Mouse (Mus musculus): ENCODE data around the gene Srebf2. TPM values are rescaled to one million over a fixed set of nuclear protein-coding genes. Genes with fewer than 3 reads are reported as not detected.

Srebf2 gene
- total RNA-seq (2023) = 10 to 100 TPM; 56.0 to 67.1 TPM

DNA sequence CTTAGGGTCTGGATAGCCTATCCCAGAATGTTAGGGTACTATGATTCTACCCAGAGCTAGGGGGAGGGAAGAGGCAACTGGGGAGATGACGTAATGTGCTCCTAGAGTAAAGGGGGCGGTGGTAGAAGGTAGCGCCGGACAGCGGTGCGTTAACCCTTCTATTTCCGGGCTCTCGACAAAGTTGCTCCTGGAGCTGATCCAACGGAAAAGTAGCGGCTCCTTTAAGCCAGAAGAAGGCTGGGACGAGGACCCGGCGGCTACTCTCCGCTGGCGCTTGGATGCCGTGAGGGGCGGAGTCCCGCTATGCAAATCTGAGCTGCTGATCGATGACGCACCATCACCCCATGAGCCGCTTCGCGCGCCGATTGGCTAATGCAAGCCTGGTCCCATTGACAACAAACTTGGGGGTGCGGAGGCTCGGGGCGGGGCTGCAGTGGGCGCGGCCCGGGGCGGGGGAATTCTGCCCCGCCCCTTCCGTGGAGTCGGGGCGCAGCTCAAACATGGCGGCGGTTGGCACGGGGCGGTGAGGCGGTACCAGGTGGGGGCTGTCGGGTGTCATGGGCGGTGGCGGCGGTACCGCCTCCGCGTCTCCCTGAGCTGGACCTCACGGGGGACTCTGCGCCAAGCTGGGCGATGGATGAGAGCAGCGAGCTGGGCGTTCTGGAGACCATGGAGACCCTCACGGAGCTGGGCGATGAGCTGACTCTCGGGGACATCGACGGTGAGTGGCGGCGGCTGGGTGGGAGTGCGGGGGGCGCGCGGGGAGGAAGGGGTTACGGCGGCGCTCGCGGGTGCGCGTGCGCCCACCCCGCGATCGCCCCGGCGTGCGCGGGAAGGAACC is at the start of gene Srebf2:
Gene Srebf2 (plus strand): TSS at position 412 of the 841 bp plus-strand sequence.

DNA sequence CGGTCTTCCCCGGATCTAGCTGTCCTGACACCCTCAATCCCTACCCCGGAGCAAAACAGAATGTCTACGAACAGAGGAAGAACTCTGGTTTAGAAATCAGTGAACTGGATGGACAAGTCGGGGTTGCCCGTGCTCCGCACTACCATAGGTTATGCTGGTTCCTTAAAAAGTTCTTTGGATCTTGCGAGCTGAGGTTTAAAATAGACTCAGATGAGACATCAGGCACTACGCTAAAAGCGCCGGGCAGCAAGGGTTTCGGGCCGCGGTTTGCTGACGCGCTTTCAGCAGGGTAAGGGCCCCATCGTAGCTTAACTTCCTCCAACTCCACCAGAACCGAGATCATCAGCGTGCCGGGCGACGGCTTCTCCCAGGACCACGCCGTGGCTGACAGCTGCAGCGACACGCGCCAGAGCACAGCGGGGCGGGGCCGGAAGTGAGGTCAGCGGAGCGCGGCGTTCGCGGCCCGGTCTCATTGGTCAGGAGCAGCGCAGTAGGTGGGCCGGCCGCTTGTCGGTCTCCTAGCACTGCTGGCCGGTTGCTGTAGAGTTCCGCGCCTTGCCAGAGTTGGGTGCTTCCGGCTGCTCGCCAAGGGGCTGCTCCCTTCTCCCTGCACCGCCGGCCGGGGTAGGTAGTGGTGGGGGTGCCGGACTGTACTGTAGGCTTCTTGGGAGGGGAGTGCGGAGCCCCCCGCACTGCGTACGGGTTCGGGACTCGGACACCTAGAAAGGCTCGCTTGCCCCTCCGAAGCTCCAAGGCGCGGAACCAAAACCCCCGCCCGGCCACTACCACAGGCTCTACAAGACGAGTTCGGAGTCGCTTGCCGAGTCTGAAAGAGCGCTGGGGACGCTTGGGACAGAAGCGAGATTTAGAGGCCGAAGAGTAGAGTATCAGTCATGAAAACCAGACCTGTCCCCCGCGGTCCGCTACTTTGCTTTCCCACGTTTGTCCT is 19.3 kb upstream of the Srebf2 start, which contains the start of gene Ccdc134:
Gene Ccdc134 (plus strand): TSS at position 497 of the 949 bp plus-strand sequence.

DNA sequence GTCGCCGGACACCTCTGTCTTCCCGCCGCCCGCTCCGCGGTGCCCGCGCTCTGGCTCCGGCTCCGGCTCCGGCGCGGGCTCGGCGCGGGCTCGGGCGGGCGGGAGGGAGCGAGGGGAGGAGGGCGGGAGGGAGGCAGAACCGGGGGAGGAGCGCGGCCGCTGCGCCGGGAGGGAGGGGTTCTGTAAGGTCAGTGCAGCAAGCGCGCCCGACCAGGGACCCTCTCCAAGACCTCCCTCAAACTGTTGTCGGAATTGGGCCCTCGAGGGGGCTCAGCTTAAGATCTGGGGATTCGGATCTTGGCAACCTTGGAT is 65.7 kb downstream of the Srebf2 start, which contains the start of gene Shisa8:
Gene Shisa8 (minus strand): TSS at position 64 of the 312 bp plus-strand sequence.

DNA sequence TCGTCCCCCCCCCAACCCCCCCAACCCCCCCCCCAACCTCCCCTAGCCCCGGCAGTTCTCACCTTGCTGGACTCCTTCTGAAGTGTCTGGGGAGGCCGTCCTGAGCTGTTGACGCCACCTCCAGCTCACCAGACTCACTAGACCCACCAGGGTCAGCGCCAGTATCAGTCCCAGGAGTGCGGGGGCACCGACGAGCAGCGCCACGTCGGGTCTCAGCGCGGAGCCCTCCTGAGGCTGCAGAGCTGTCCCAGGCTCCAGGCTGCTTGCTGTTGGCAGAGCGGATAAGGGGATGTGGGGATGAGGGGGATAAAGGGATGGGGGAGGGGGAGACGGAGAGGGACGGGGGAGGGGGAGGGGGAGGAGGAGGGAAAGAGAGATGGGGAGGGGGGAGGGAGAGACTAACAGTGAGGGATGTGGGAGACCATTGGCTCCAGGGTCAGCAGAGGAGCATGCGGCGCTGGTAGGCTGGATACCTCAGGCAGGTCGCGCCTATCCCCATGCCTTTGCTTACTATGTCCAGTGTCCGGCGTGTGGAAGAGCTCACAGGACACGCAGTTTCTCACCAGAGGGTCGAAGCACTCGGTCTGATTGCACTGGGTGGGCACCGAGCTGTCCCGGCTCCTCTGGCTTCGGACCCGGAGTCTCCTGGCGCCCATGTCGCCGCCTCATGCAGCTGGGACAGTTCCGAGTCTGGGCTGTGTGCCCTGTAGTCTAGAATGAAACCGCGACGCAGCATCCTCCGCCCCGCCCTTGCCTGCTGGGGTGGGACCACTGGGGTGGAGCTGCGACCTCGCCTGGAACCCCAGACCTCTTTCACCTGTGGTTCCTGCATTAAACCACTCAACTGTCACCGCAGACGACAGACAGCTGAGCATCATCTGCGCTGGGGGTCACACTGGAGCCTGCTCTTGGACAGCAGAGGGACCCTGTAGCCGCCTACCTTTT is 76.9 kb downstream of the Srebf2 start, which contains the start of gene Tnfrsf13c:
Gene Tnfrsf13c (minus strand): TSS at position 713 of the 945 bp plus-strand sequence.

DNA sequence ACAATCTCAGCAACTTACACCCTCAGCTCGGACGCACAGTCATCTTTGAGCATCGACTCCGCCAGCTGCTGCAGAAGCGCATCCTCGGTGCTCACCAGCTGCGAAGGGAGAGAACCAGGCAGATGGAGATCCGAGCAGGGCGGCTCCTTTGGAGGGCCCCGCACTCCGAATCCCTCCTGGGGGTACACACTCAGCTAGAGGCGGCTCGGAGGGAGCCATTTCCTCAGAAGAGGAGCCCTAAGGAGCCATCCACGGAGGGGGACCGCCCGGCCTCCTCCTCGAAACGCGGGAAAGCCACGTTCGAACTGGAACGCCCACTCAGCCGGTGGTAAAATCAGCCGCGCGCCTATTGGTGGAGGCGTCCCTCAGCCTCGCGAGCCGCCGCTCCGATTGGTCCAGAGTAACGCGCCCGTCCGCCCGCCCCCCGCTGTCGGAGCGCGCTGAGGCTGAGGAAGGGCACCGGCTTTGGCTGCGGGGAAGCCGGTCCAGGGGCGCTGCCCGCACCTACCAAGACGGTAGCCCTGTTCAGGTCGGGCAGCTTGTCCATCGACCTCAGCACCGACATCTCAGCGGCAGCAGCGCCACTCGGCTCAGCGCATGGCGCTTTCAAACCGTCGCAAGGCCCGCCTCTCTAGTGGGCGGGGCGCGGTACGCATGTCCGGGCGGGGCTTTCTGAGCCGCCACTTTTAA is 97.3 kb downstream of the Srebf2 start, which contains the start of gene Cenpm:
Gene Cenpm (minus strand): TSS at position 634 of the 690 bp plus-strand sequence.

DNA sequence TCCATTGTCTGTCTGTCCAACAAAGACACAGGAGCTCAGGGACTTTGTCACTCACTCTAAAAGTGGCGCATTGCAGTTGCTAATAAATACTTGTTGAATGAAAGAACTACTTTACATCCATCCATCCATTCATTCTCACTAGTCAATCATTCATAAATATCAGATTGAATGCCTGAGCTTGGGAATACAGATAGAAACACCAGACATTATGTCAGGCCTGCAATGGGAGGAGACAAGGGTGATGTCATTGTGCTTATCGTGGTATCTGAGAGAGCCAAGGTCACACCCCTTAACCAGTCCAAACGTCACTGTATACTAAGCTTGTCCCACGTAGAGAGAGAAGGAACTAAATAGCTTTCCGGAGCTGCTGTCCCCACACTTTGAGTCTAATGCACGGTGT is 105.1 kb downstream of the Srebf2 start, which contains the start of gene 1500009C09Rik:
Gene 1500009C09Rik (plus strand): TSS at position 301 of the 400 bp plus-strand sequence.

Other genes with a start within 250 kb of the Srebf2 start
- gene Polr3h, start 220.9 kb upstream of the Srebf2 start, total RNA-seq (2023) = 1 to 10 TPM; 5.6 to 6.1 TPM
- not detected for gene Csdc2, start 210.4 kb upstream of the Srebf2 start, total RNA-seq (2023)
- gene Pmm1, start 186.3 kb upstream of the Srebf2 start, total RNA-seq (2023) = 10 to 100 TPM; 33.5 to 41.0 TPM
- not detected for gene 1700029P11Rik, start 166.6 kb upstream of the Srebf2 start, total RNA-seq (2023)
- gene Xrcc6, start 159.3 kb upstream of the Srebf2 start, total RNA-seq (2023) = 10 to 100 TPM; 23.1 to 24.6 TPM
- 10 to 100 TPM; 22.3 to 23.0 TPM for gene Desi1, start 113.3 kb upstream of the Srebf2 start, total RNA-seq (2023)
- gene Snu13, start 99.6 kb upstream of the Srebf2 start, total RNA-seq (2023) = 10 to 100 TPM; 46.9 to 48.5 TPM
- not detected for gene 4930407I10Rik, start 88.0 kb upstream of the Srebf2 start, total RNA-seq (2023)
- gene Mei1, start 77.2 kb upstream of the Srebf2 start, total RNA-seq (2023) = under 1 TPM; 0.11 to 0.18 TPM
- gene Ccdc134, start 19.3 kb upstream of the Srebf2 start, total RNA-seq (2023) = 10 to 100 TPM in 1 of 2 experiments, 1 to 10 TPM in 1; 9.4 to 12.5 TPM
- under 1 TPM in 1 of 2 experiments, not detected in 1; 0.31 TPM for gene Shisa8, start 65.6 kb downstream of the Srebf2 start, total RNA-seq (2023)
- gene Tnfrsf13c, start 77.2 kb downstream of the Srebf2 start, total RNA-seq (2023) = 1 to 10 TPM; 1.2 to 2.0 TPM
- gene Cenpm, start 97.6 kb downstream of the Srebf2 start, total RNA-seq (2023) = 10 to 100 TPM; 11.3 to 21.3 TPM
- not detected for gene 1500009C09Rik, start 105.2 kb downstream of the Srebf2 start, total RNA-seq (2023)
- not detected for gene Sept3, start 127.7 kb downstream of the Srebf2 start, total RNA-seq (2023)
- under 1 TPM in 1 of 2 experiments, not detected in 1; 0.39 TPM for gene Wbp2nl, start 151.8 kb downstream of the Srebf2 start, total RNA-seq (2023)
- 100 to 1,000 TPM in 1 of 2 experiments, 10 to 100 TPM in 1; 87.3 to 111 TPM for gene Naga, start 191.7 kb downstream of the Srebf2 start, total RNA-seq (2023)
- 1 to 10 TPM; 2.8 to 4.0 TPM for gene Pheta2, start 191.8 kb downstream of the Srebf2 start, total RNA-seq (2023)
- 10 to 100 TPM; 83.6 to 85.6 TPM for gene Smdt1, start 191.8 kb downstream of the Srebf2 start, total RNA-seq (2023)
- 10 to 100 TPM; 85.3 to 97.0 TPM for gene Ndufa6, start 207.1 kb downstream of the Srebf2 start, total RNA-seq (2023)
- under 1 TPM; 0.73 to 0.88 TPM for gene Cyp2d22, start 233.1 kb downstream of the Srebf2 start, total RNA-seq (2023)
- gene Cyp2d11, start 246.8 kb downstream of the Srebf2 start, total RNA-seq (2023) = not detected

Measured in neutrophil, adult 83 days (primary cell).